Mouse (Mus musculus) heart, embryonic 11.5 days (tissue): ENCODE measurements around the gene Tmem106c. TPM values are rescaled to one million over a fixed set of nuclear protein-coding genes. Genes with fewer than 3 reads are reported as not detected.

Experiments
- ATAC-seq: fragments of 200-750 bp; cut with Nextera tagmentation; replicated peaks from 2 replicates; pipeline ENCODE4 v1.8.0; 2017; ENCODE audit warnings: moderate library complexity; ENCODE audit not compliant: insufficient number of reproducible peaks, low FRiP score, low TSS enrichment
- H3K27ac ChIP-seq: fragments of 300-500 bp; sonication (generic); 2 replicates; pipeline ENCODE4 v1.5.1; 2014; ENCODE audit warnings: mild to moderate bottlenecking, low read depth, low read length
- H3K27me3 ChIP-seq: fragments of 300-500 bp; sonication (generic); 2 replicates; pipeline ENCODE4 v1.6.1; 2014; ENCODE audit warnings: mild to moderate bottlenecking, low read length, mixed read lengths; ENCODE audit not compliant: control insufficient read depth, insufficient read depth
- H3K36me3 ChIP-seq: fragments of 300-500 bp; sonication (generic); 2 replicates; pipeline ENCODE4 v1.6.1; 2014; ENCODE audit warnings: mild to moderate bottlenecking, low read length, moderate library complexity, mixed read lengths; ENCODE audit not compliant: control insufficient read depth, insufficient read depth
- H3K4me1 ChIP-seq: fragments of 300-500 bp; sonication (generic); 2 replicates; pipeline ENCODE4 v1.6.1; 2014; ENCODE audit warnings: low read length; ENCODE audit not compliant: control insufficient read depth, insufficient read depth
- H3K4me2 ChIP-seq: fragments of 300-500 bp; sonication (generic); 2 replicates; pipeline ENCODE4 v1.6.1; 2014; ENCODE audit warnings: mild to moderate bottlenecking, moderate library complexity
- H3K4me3 ChIP-seq: fragments of 300-500 bp; sonication (generic); 2 replicates; pipeline ENCODE4 v1.5.1; 2014; ENCODE audit warnings: low read depth, low read length
- H3K9ac ChIP-seq: fragments of 300-500 bp; sonication (generic); 2 replicates; pipeline ENCODE4 v1.6.1; 2014; ENCODE audit warnings: mild to moderate bottlenecking, low read depth, low read length, moderate library complexity
- H3K9me3 ChIP-seq: fragments of 300-500 bp; sonication (generic); replicated peaks from 2 replicates; pipeline ENCODE4 v1.6.1; 2016; ENCODE audit warnings: low read length; ENCODE audit not compliant: control insufficient read depth
- WGBS: fragments of 180-500 bp; shearing (Covaris S2); extraction: QIAGEN DNeasy Blood & Tissue Kit; methylation state at CpG from one replicate; pipeline ENCODE4 v1.1.7; 2014; ENCODE audit not compliant: insufficient replicate concordance; 5-methylcytosine and 5-hydroxymethylcytosine counted together
- polyA plus RNA-seq: library from polyadenylated mRNA; unstranded; fragments of >200 nt; fragmentation: Nextera tagmentation; extraction: Ambion mirVana; gene quantifications from 2 replicates; pipeline ENCODE4 v1.2.1, GENCODE M21; 2014

Gene Tmem106c
- polyA plus RNA-seq, 1 experiment from 2014 or later, result 30.1 TPM

DNA sequence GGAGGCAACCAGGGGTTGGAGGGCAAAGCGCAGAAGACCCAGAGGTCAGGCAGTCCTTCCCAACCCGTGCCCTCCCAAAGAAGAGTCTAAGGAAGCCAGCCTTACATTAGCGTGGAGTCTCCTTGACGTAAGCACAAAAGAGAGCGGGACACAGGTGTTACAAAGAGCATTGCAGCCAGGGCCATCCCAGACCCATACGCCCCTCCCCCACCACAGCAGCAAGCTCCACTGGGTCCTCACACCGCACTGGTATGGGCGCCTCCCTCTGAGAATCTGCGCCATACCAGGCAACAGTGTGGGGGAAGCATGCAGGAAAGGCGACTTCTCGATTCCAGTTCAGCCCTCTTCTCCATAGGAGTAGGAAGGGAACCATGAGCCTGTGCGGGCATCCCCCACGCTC, 35.5 kb downstream of the Tmem106c start:
- no peaks in the 10 kb centered on the region for H3K9me3 ChIP-seq
- ATAC-seq, result no peak
- no peak overlapping the region for H3K4me3 ChIP-seq
- peak overlapping the region; percentile 16; the same call in 1 of the 2 replicates for H3K4me2 ChIP-seq
- no peak overlapping the region for H3K9ac ChIP-seq
- H3K27ac ChIP-seq, result no peak overlapping the region
- no peaks in the 10 kb centered on the region for H3K36me3 ChIP-seq
- WGBS, result 21% methylated on average over 13 of the region's 13 CpGs
- peaks cover 36% of the 10 kb centered on the region for H3K4me1 ChIP-seq
- peaks cover 46% of the 10 kb centered on the region for H3K27me3 ChIP-seq

- 17% methylated on average over 7 of the region's 7 CpGs for WGBS
- H3K4me3 ChIP-seq, result no peak overlapping the region
- no peaks in the 10 kb centered on the region for H3K36me3 ChIP-seq
- H3K27me3 ChIP-seq, result peaks cover 47% of the 10 kb centered on the region
- peaks cover 36% of the 10 kb centered on the region for H3K4me1 ChIP-seq
- no peak for ATAC-seq
- no peak overlapping the region for H3K9ac ChIP-seq
- H3K9me3 ChIP-seq, result no peaks in the 10 kb centered on the region
- H3K4me2 ChIP-seq, result peak overlapping the region; percentile 16; the same call in 1 of the 2 replicates
- H3K27ac ChIP-seq, result no peak overlapping the region
These were observed 36.0 kb downstream of the Tmem106c start for GRCm38 (mm10) chr15:97999991-98000390.

DNA sequence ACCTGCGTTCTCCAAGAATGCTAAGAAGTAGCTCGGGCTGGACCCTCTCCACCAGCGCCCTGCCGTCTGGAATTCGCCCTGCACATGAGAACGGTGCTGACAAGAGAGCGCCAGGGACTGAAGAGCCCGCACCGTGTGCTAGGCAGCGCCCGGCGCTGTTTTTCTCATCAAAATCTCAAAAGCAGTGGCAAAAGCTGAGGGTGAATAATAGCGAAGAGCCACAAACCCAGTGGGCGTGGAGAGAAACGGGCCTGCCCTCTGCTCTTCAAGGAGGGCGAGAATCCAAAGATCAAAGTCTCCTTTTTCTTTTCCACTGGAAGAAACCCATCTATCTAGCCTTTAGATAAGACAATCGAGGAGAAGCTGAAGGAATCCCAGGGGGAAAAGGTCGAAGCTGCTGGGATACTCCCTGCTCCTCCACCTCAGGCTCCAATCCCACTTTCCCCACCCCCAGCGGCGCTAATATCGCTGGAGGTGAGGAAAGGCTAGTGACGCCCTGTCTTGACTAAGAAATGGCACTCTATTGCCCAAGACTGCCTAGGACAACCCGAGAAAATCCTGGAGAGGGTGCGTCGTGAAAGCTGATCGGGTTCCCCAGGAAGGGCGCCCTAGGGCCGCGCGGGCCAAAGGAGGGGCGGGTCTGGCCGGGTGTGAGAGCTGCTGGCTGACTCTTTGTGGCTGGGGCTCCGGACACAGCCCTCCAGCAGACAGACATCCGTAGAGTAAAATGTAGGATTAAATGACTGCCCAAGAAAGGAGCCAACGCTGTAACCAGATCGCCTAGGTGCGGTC, 37.5 kb downstream of the Tmem106c start:
- under 1% methylated on average over 37 of the region's 37 CpGs for WGBS
- Histone ChIP-seq H3K4me2 (peak overlapping the region; percentile 71), H3K9ac (peak overlapping the region; percentile 75), H3K27ac (peak overlapping the region; percentile 66), H3K36me3 (no peaks in the 10 kb centered on the region), H3K27me3 (peaks cover 59% of the 10 kb centered on the region), H3K4me3 (peak overlapping the region; percentile 57), H3K9me3 (no peaks in the 10 kb centered on the region), H3K4me1 (peaks cover 38% of the 10 kb centered on the region)
- ATAC-seq, result no peak

DNA sequence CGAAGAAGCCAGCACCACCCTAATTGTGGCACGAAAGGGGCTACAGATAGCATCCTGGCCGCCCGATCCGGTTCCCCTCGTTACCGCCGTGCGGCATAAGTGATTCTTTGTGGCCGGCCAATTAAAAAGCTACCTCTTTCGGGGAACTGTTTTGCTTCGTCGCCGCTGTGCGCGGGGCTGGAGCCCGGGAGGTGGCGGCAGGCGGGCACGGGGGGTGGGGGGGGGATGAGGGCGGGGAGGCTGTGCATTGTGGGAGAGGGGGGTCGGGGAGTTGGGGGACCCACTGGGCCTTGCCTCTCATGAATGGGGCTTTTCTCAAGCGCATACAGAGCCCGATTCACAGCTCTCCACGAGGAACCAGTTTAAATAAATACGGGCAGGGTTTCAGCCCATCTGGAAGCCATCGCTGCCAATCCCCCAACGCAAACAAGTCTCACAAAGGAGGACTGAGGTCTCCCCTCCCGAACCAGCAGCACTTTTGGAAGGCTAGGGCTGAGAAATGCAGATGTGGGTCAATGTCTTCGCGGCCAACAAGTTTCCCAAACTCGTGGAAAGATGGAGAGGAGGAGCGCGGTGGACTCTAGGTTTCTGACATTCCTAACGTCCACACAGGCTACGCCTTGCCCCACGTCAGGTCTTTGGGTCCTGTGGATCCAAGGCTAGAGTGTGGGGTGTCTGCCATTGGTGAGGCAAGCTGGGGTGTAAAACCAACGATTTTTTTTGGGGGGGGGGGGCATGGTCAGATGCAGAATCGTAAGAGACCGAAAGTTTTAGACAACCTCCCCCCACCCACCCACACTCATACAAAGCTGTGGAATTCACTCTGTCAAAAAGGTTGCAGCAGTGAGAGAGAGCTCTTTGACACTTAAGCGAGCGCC, 38.4 kb downstream of the Tmem106c start:
- H3K4me1 ChIP-seq, result peaks cover 38% of the 10 kb centered on the region
- no peaks in the 10 kb centered on the region for H3K36me3 ChIP-seq
- ATAC-seq, result no peak
- WGBS, result under 1% methylated on average over 42 of the region's 42 CpGs
- H3K4me3 ChIP-seq, result peak overlapping the region; percentile 57
- peak overlapping the region; percentile 71 for H3K4me2 ChIP-seq
- H3K27me3 ChIP-seq, result peaks cover 61% of the 10 kb centered on the region
- peak overlapping the region; percentile 75 for H3K9ac ChIP-seq
- peak overlapping the region; percentile 66 for H3K27ac ChIP-seq
- H3K9me3 ChIP-seq, result no peaks in the 10 kb centered on the region

- H3K4me2 ChIP-seq, result peak overlapping the region; percentile 71
- H3K4me1 ChIP-seq, result peaks cover 38% of the 10 kb centered on the region
- peak overlapping the region; percentile 75 for H3K9ac ChIP-seq
- H3K27ac ChIP-seq, result peak overlapping the region; percentile 66
- H3K36me3 ChIP-seq, result no peaks in the 10 kb centered on the region
- WGBS, result under 1% methylated on average over 42 of the region's 42 CpGs
- peaks cover 62% of the 10 kb centered on the region for H3K27me3 ChIP-seq
- no peak for ATAC-seq
- no peaks in the 10 kb centered on the region for H3K9me3 ChIP-seq
- H3K4me3 ChIP-seq, result peak overlapping the region; percentile 57
These were observed 39.2 kb downstream of the Tmem106c start for GRCm38 (mm10) chr15:98002991-98003821.

GRCm38 (mm10) chr15:98003822-98004739, 40.1 kb downstream of the Tmem106c start, which contains the start of gene Col2a1:
Gene Col2a1 (minus strand): TSS chr15:98004695.
- H3K4me2 ChIP-seq, result peak within 1 kb of the TSS; percentile 71
- peak within 1 kb of the TSS; percentile 66 for H3K27ac ChIP-seq
- 0 out of 2 replicates have a peak, but pooled peaks have one; percentile 5 for ATAC-seq
- peaks cover 38% of the 10 kb centered on the region for H3K4me1 ChIP-seq
- peak within 1 kb of the TSS; percentile 57 for H3K4me3 ChIP-seq
- H3K9ac ChIP-seq, result peak within 1 kb of the TSS; percentile 75
- H3K27me3 ChIP-seq, result peaks cover 59% of the 10 kb centered on the region
- H3K9me3 ChIP-seq, result no peaks in the 10 kb centered on the region
- H3K36me3 ChIP-seq, result no peaks in the 10 kb centered on the region
- under 1% methylated on average over 59 of the region's 59 CpGs for WGBS

DNA sequence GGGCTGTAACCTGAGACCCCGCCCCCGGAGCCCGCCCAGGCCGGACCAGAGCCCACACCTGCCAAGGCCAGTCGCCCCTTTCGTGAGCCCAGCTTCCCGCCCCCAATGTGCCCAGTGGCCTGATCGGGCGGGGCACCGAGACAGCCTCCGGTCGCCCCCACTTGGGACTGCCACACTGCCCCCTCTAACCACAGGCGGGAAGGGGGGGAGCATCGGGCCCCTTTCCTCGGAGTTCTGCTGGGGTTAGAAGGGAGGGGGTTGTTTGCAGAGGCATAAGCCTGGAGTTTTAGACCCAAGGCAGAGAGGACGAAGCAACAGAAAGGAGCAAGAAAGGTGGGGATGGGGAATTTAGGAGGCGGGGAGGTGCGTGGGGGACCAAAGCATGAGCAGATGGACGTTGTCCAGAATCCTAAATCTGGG, 40.8 kb downstream of the Tmem106c start:
- Histone ChIP-seq H3K36me3 (no peaks in the 10 kb centered on the region), H3K4me3 (peak overlapping the region; percentile 57), H3K27ac (no peak overlapping the region), H3K4me2 (peak overlapping the region; percentile 71), H3K27me3 (peaks cover 56% of the 10 kb centered on the region), H3K9ac (peak overlapping the region; percentile 75), H3K9me3 (no peaks in the 10 kb centered on the region), H3K4me1 (peaks cover 34% of the 10 kb centered on the region)
- no peak for ATAC-seq
- WGBS, result under 1% methylated on average over 14 of the region's 19 CpGs
